Mouse (Mus musculus) left cerebral cortex, adult 8-10 months (tissue): Measurements from ENCODE around the gene Trdmt1. TPM values are rescaled to one million over a fixed set of nuclear protein-coding genes. Genes with fewer than 3 reads are reported as not detected.

Source experiments
- DNase-seq, 2 experiments: peaks; one replicate each; pipeline ENCODE4 v3.0.0; 2022; ENCODE audit warnings: low spot score in 2 of 2
- total RNA-seq, 4 experiments: library from RNA; stranded (reverse); gene quantifications; 2 replicates each; pipeline ENCODE4 v1.2.4; 2022

The Trdmt1 gene
- total RNA-seq, 4 experiments from 2014 or later = 5.0 to 10.5 (median 6.2) TPM

GRCm38 (mm10) chr2:13500298-13500999, 44.0 kb downstream of the Trdmt1 start:
- no peak for DNase-seq

- no peak for DNase-seq
These were observed 45.3 kb downstream of the Trdmt1 start for GRCm38 (mm10) chr2:13499196-13499595.

GRCm38 (mm10) chr2:13496087-13496486, 48.4 kb downstream of the Trdmt1 start:
- no peak for DNase-seq

GRCm38 (mm10) chr2:13492927-13493326, 51.5 kb downstream of the Trdmt1 start:
- no peak for DNase-seq

GRCm38 (mm10) chr2:13491734-13492133, 52.7 kb downstream of the Trdmt1 start, which contains the start of gene Cubn:
Gene Cubn (minus strand): TSS chr2:13491813.
- DNase-seq = no peak

- no peak for DNase-seq
These were observed 54.0 kb downstream of the Trdmt1 start for GRCm38 (mm10) chr2:13490480-13490879.

GRCm38 (mm10) chr2:13486470-13486869, 58.0 kb downstream of the Trdmt1 start:
- DNase-seq = no peak

GRCm38 (mm10) chr2:13484566-13484965, 59.9 kb downstream of the Trdmt1 start:
- DNase-seq = no peak

- DNase-seq = no peak
These were observed 63.7 kb downstream of the Trdmt1 start for GRCm38 (mm10) chr2:13480744-13481143.

GRCm38 (mm10) chr2:13479165-13479564, 65.3 kb downstream of the Trdmt1 start:
- DNase-seq = no peak

- DNase-seq = no peak
These were observed 74.4 kb downstream of the Trdmt1 start for GRCm38 (mm10) chr2:13470108-13470507.

GRCm38 (mm10) chr2:13469641-13470040, 74.8 kb downstream of the Trdmt1 start:
- no peak for DNase-seq

GRCm38 (mm10) chr2:13466685-13467084, 77.8 kb downstream of the Trdmt1 start:
- no peak for DNase-seq

Other genes with a start within 250 kb of the Trdmt1 start
- gene Cubn, start 52.9 kb downstream of the Trdmt1 start, total RNA-seq = under 1 TPM; 0.26 to 0.49 (median 0.35) TPM
- gene Vim, start 29.3 kb upstream of the Trdmt1 start, total RNA-seq = 10 to 100 TPM; 49.1 to 94.5 (median 69.2) TPM
- gene St8sia6, start 249.4 kb upstream of the Trdmt1 start, total RNA-seq = 1 to 10 TPM; 1.2 to 5.9 (median 3.0) TPM